Mouse (Mus musculus) heart, adult 2 months (tissue): ENCODE data around the gene G530012D18Rik. TPM values are rescaled to one million over a fixed set of nuclear protein-coding genes. Genes with fewer than 3 reads are reported as not detected.
"Not testable (repeated sequence)": the region's sequence is repeated elsewhere in the genome, so short reads cannot be mapped to it uniquely, and the experiment has no call there.

ENCODE experiments used
- DNase-seq, 2 experiments: peaks; one replicate each; pipeline ENCODE4 v3.0.0; 2021
- H3K27ac ChIP-seq: fragments of 200-600 bp; 2 replicates; pipeline ENCODE4 v1.8.1; 2022
- H3K27me3 ChIP-seq: fragments of 200-500 bp; 2 replicates; pipeline ENCODE4 v1.6.1; 2012; ENCODE audit warnings: mild to moderate bottlenecking, low read length, inconsistent platforms, mixed read lengths; ENCODE audit not compliant: control insufficient read depth, insufficient read depth
- H3K36me3 ChIP-seq: fragments of 200-500 bp; 2 replicates; pipeline ENCODE4 v1.6.1; 2012; ENCODE audit warnings: low read length, inconsistent platforms; ENCODE audit not compliant: control insufficient read depth, insufficient read depth
- H3K4me1 ChIP-seq: fragments of 200-500 bp; 2 replicates; pipeline ENCODE4 v1.6.1; 2011; ENCODE audit warnings: low read length; ENCODE audit not compliant: control insufficient read depth, insufficient read depth
- H3K4me3 ChIP-seq: fragments of 200-600 bp; 2 replicates; pipeline ENCODE4 v1.8.1; 2022
- H3K79me2 ChIP-seq: fragments of 200-500 bp; replicated peaks from 2 replicates; pipeline ENCODE4 v1.6.1; 2012; ENCODE audit warnings: mild to moderate bottlenecking, inconsistent platforms, low read length, moderate library complexity, mixed read lengths; ENCODE audit not compliant: control insufficient read depth, insufficient read depth
- H3K9ac ChIP-seq: fragments of 200-500 bp; 2 replicates; pipeline ENCODE4 v1.6.1; 2012; ENCODE audit warnings: low read depth, mild to moderate bottlenecking, control low read depth, inconsistent platforms, low read length, mixed read lengths
- WGBS: fragments of 180-500 bp; shearing (Covaris S2); methylation state at CpG from one replicate; pipeline ENCODE4 v1.1.7; 2018; 5-methylcytosine and 5-hydroxymethylcytosine counted together
- intact Hi-C: fragments of 180-260 bp; cut with DNase I; formaldehyde crosslinking; loops from one replicate; pipeline ENCODE4 v1.15.1; 2025
- long read RNA-seq: library from polyadenylated mRNA; stranded (forward); transcript quantifications from one replicate; pipeline ENCODE4 v2.0.0, GENCODE M21; 2021
- polyA plus RNA-seq: library from polyadenylated mRNA; depleted of rRNA; stranded (reverse); fragments of >200 nt; gene quantifications from 2 replicates; pipeline ENCODE4 v1.2.3, GENCODE M21; 2012; rRNA removed
- total RNA-seq, 2 experiments: library from RNA; stranded (reverse); gene quantifications; 2 replicates each; pipeline ENCODE4 v1.2.3; 2021

G530012D18Rik gene
- not detected for total RNA-seq
- not detected in 2 replicates for polyA plus RNA-seq
- long read RNA-seq = 0 reads

- DNase-seq, H3K4me1 ChIP-seq, H3K27me3 ChIP-seq, H3K9ac ChIP-seq, intact Hi-C loops, H3K4me3 ChIP-seq, H3K27ac ChIP-seq, H3K79me2 ChIP-seq, H3K36me3 ChIP-seq: not testable (repeated sequence)
- 33% methylated on average over 2 of the region's 3 CpGs for WGBS
Observed at GRCm38 (mm10) chr1:85575376-85575775, at the start of gene G530012D18Rik. Gene G530012D18Rik (plus strand): TSS chr1:85575676.

- H3K79me2 ChIP-seq, intact Hi-C loops, H3K27me3 ChIP-seq, H3K36me3 ChIP-seq, H3K4me1 ChIP-seq, H3K9ac ChIP-seq, H3K4me3 ChIP-seq: not testable (repeated sequence)
- WGBS = 39% methylated on average over 3 of the region's 3 CpGs
- H3K27ac ChIP-seq = peak overlapping the region; percentile 40; the same call in 1 of the 2 replicates
- DNase-seq = peak; percentile 15 to 26
Observed at GRCm38 (mm10) chr1:85526401-85526800, 49.1 kb upstream of the G530012D18Rik start.

GRCm38 (mm10) chr1:85528451-85529110, 46.9 kb upstream of the G530012D18Rik start:
- H3K36me3 ChIP-seq, H3K4me1 ChIP-seq, H3K79me2 ChIP-seq, H3K9ac ChIP-seq, H3K4me3 ChIP-seq, intact Hi-C loops, H3K27ac ChIP-seq, DNase-seq, H3K27me3 ChIP-seq: not testable (repeated sequence)
- WGBS = 70% methylated on average over 13 of the region's 15 CpGs

GRCm38 (mm10) chr1:85543818-85544217, 31.7 kb upstream of the G530012D18Rik start:
- intact Hi-C loops, H3K27ac ChIP-seq, H3K4me1 ChIP-seq, H3K27me3 ChIP-seq, DNase-seq, H3K36me3 ChIP-seq, H3K4me3 ChIP-seq, H3K9ac ChIP-seq, H3K79me2 ChIP-seq: not testable (repeated sequence)
- 64% methylated on average over 4 of the region's 4 CpGs for WGBS

- H3K27ac ChIP-seq, H3K27me3 ChIP-seq, DNase-seq, intact Hi-C loops, H3K4me3 ChIP-seq, H3K4me1 ChIP-seq, H3K36me3 ChIP-seq, H3K9ac ChIP-seq, H3K79me2 ChIP-seq: not testable (repeated sequence)
Observed at GRCm38 (mm10) chr1:85546442-85546841, 29.0 kb upstream of the G530012D18Rik start.

- intact Hi-C loops, H3K4me1 ChIP-seq, H3K27ac ChIP-seq, H3K27me3 ChIP-seq, H3K79me2 ChIP-seq, H3K4me3 ChIP-seq, H3K9ac ChIP-seq, H3K36me3 ChIP-seq: not testable (repeated sequence)
- peak; percentile 14 to 38 for DNase-seq
- 69% methylated on average over 4 of the region's 4 CpGs for WGBS
Observed at GRCm38 (mm10) chr1:85555261-85555660, 20.2 kb upstream of the G530012D18Rik start.

GRCm38 (mm10) chr1:85573554-85573953, 1.9 kb upstream of the G530012D18Rik start:
- H3K36me3 ChIP-seq, H3K4me3 ChIP-seq, H3K9ac ChIP-seq, intact Hi-C loops, H3K4me1 ChIP-seq, H3K27me3 ChIP-seq, H3K27ac ChIP-seq, H3K79me2 ChIP-seq: not testable (repeated sequence)
- WGBS = 60% methylated on average over 4 of the region's 4 CpGs
- peak in 1 of 2 experiments; percentile 23 for DNase-seq

GRCm38 (mm10) chr1:85578372-85579010, 3.0 kb downstream of the G530012D18Rik start:
- DNase-seq, H3K9ac ChIP-seq, H3K27me3 ChIP-seq, intact Hi-C loops, H3K27ac ChIP-seq, H3K79me2 ChIP-seq, H3K4me3 ChIP-seq, H3K36me3 ChIP-seq, H3K4me1 ChIP-seq: not testable (repeated sequence)
- 61% methylated on average over 3 of the region's 3 CpGs for WGBS

- WGBS = 43% methylated on average over 6 of the region's 7 CpGs
- H3K4me1 ChIP-seq, H3K4me3 ChIP-seq, DNase-seq, H3K79me2 ChIP-seq, intact Hi-C loops, H3K27ac ChIP-seq, H3K27me3 ChIP-seq, H3K9ac ChIP-seq, H3K36me3 ChIP-seq: not testable (repeated sequence)
Observed at GRCm38 (mm10) chr1:85579199-85580147, 4.0 kb downstream of the G530012D18Rik start.
